Mouse (Mus musculus) adrenal gland, adult (tissue): ENCODE data around the gene Fanci.

Source experiments
- DNase-seq, 2 experiments: peaks; one replicate each; pipeline ENCODE4 v3.0.0; 2022 to 2023; ENCODE audit warnings: low spot score in 1 of 2; ENCODE audit not compliant: inconsistent age in 2 of 2

Fanci gene

GRCm38 (mm10) chr7:79461721-79462120 lies 70.0 kb downstream of the Fanci start:
- DNase-seq, result no peak

GRCm38 (mm10) chr7:79463376-79464077 lies 71.8 kb downstream of the Fanci start:
- no peak for DNase-seq

- peak in 1 of 2 experiments; percentile 25 for DNase-seq
These were observed 73.2 kb downstream of the Fanci start for GRCm38 (mm10) chr7:79464776-79465420.

- DNase-seq, result no peak
These were observed 73.8 kb downstream of the Fanci start for GRCm38 (mm10) chr7:79465461-79466044.

GRCm38 (mm10) chr7:79466053-79466901 lies 74.5 kb downstream of the Fanci start, which contains the start of gene Polg:
Polg (minus strand) TSS chr7:79466362.
- peak; percentile 99 to 100 for DNase-seq

- no peak for DNase-seq
These were observed 76.2 kb downstream of the Fanci start for GRCm38 (mm10) chr7:79467951-79468350.

- no peak for DNase-seq
These were observed 77.3 kb downstream of the Fanci start for GRCm38 (mm10) chr7:79468994-79469393.

GRCm38 (mm10) chr7:79469766-79470165 lies 78.0 kb downstream of the Fanci start:
- no peak for DNase-seq

GRCm38 (mm10) chr7:79470718-79471117 lies 79.0 kb downstream of the Fanci start:
- DNase-seq, result no peak

- peak in 1 of 2 experiments; percentile 30 for DNase-seq
These were observed 79.7 kb downstream of the Fanci start for GRCm38 (mm10) chr7:79471436-79471835.

- DNase-seq, result no peak
These were observed 81.1 kb downstream of the Fanci start for GRCm38 (mm10) chr7:79472792-79473191.

- DNase-seq, result no peak
These were observed 81.9 kb downstream of the Fanci start for GRCm38 (mm10) chr7:79473496-79474194.

- DNase-seq, result no peak
These were observed 83.2 kb downstream of the Fanci start for GRCm38 (mm10) chr7:79474831-79475399.

GRCm38 (mm10) chr7:79486528-79486927 lies 94.8 kb downstream of the Fanci start:
- peak; percentile 31 to 32 for DNase-seq

- peak; percentile 36 to 75 for DNase-seq
These were observed 102.2 kb downstream of the Fanci start for GRCm38 (mm10) chr7:79493915-79494314.

GRCm38 (mm10) chr7:79495988-79496815 lies 104.5 kb downstream of the Fanci start:
- DNase-seq, result peak; percentile 83 to 94

GRCm38 (mm10) chr7:79496816-79497328 lies 105.1 kb downstream of the Fanci start:
- DNase-seq, result no peak

GRCm38 (mm10) chr7:79497701-79498115 lies 106.0 kb downstream of the Fanci start:
- no peak for DNase-seq

GRCm38 (mm10) chr7:79498356-79498755 lies 106.6 kb downstream of the Fanci start:
- no peak for DNase-seq
